Mouse (Mus musculus): ENCODE results near the gene Rtkn2. TPM values are rescaled to one million over a fixed set of nuclear protein-coding genes. Genes with fewer than 3 reads are reported as not detected.

The Rtkn2 gene
- polyA plus RNA-seq, 1 experiment, result 0.14 TPM

- Histone ChIP-seq H3K4me1 (ENCODE audit: control insufficient read depth, insufficient read depth, low read length) (no peaks in the 10 kb centered on the region; the same call in 1 of the 2 replicates), H3K27me3 (ENCODE audit: control insufficient read depth, insufficient read depth, low read length) (no peaks in the 10 kb centered on the region), H3K4me3 (ENCODE audit: control insufficient read depth, low read depth, low read length) (no peak overlapping the region), H3K36me3 (ENCODE audit: control insufficient read depth, insufficient read depth, low read length) (no peaks in the 10 kb centered on the region), H3K27ac (ENCODE audit: control insufficient read depth, insufficient read depth, low read depth, low read length) (no peak overlapping the region)
- TF ChIP-seq POLR2A (IDR thresholded peaks at IDR 0.05; ENCODE audit: control insufficient read depth, low read depth, low read length) (no peak), CTCF (IDR thresholded peaks at IDR 0.05; ENCODE audit: control insufficient read depth, insufficient read depth, insufficient replicate concordance, low read depth, low read length) (no peak)
These were observed 27.1 kb downstream of the Rtkn2 start for GRCm38 (mm10) chr10:68006491-68006890.

DNA sequence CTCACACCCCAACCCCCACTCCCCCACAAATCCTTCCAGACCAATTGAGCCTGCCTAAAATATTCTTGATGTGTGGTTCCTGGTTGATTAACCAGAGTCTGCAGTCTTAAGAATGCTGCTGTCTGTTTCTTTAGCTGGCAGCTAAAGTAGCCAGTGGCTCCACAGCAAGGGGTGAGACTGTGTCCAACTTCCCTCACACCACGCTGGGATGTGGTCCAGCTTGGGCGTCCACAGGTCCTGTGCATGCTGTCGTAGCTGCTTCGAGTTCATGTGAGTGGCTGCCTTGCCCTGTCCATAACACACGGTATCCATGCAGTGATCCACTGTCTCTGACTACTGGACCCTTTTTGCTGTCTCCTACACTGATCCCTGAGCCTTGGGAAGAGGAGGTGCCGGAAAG is 27.7 kb downstream of the Rtkn2 start:
- H3K4me3 ChIP-seq (ENCODE audit: control insufficient read depth, low read depth, low read length), result no peak overlapping the region
- H3K27ac ChIP-seq (ENCODE audit: control insufficient read depth, insufficient read depth, low read depth, low read length), result no peak overlapping the region
- H3K4me1 ChIP-seq (ENCODE audit: control insufficient read depth, insufficient read depth, low read length), result no peaks in the 10 kb centered on the region; the same call in 1 of the 2 replicates
- TF ChIP-seq CTCF (IDR thresholded peaks at IDR 0.05; ENCODE audit: control insufficient read depth, insufficient read depth, insufficient replicate concordance, low read depth, low read length), result no peak
- TF ChIP-seq POLR2A (IDR thresholded peaks at IDR 0.05; ENCODE audit: control insufficient read depth, low read depth, low read length), result no peak
- H3K36me3 ChIP-seq (ENCODE audit: control insufficient read depth, insufficient read depth, low read length), result no peaks in the 10 kb centered on the region
- H3K27me3 ChIP-seq (ENCODE audit: control insufficient read depth, insufficient read depth, low read length), result no peaks in the 10 kb centered on the region

DNA sequence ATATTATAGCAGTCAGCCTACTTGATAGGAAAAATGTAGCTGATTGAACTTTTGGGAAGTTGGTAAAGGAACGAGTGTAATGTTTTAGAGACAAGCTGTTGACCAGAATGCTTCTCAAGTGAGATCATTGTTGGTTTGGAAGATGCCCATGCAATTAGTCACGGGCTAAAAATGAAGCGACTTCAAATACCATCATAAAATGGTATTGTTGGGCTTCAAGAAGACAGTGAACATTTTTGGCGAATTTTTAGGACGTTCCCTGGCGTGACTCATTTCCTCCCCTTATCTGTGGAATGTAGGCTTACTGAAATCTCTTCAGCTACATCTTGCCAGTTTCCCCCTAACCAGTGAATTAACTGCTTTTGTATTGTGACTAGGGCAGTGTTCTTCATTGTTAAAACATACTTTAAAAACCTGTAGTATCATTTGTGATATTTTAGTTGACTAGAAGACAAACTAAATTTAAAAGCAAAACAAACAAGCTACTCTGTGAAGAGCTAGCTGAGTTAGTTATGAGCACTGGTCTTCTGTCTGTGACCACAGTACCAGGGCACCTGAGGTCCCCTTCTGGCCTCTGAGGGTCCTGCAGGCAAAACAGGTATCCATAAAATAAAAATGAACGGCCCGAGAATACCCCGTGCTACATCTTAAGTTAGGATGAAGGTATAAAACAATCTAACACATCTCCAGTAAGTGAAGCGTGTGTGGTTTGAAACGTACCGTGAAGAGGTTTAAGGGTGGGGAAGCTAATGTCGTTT is 29.0 kb downstream of the Rtkn2 start:
- Histone ChIP-seq H3K4me3 (ENCODE audit: control insufficient read depth, low read depth, low read length) (no peak overlapping the region), H3K4me1 (ENCODE audit: control insufficient read depth, insufficient read depth, low read length) (no peaks in the 10 kb centered on the region; the same call in 1 of the 2 replicates), H3K36me3 (ENCODE audit: control insufficient read depth, insufficient read depth, low read length) (no peaks in the 10 kb centered on the region), H3K27ac (ENCODE audit: control insufficient read depth, insufficient read depth, low read depth, low read length) (no peak overlapping the region), H3K27me3 (ENCODE audit: control insufficient read depth, insufficient read depth, low read length) (no peaks in the 10 kb centered on the region)
- TF ChIP-seq POLR2A (IDR thresholded peaks at IDR 0.05; ENCODE audit: control insufficient read depth, low read depth, low read length), result no peak
- TF ChIP-seq CTCF (IDR thresholded peaks at IDR 0.05; ENCODE audit: control insufficient read depth, insufficient read depth, insufficient replicate concordance, low read depth, low read length), result no peak

DNA sequence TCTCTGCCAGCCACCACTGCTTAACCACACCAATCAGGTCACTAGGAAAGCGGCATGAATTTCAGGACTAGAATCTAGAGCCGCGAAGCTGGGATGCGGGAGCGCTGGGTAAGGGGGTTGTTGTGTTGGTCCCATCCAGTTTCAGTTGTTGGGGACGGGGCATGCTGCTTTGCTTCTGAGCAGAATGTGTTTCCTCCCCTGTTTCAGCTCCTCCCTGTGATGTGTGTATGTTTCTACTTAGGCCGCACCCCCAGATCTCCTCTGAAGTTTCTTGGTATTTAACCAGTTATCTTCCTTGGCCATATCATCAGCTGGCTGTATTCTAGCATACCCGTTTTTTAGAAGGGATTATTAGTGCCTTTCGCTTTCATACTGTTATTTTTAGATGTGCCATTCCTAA is 29.9 kb downstream of the Rtkn2 start:
- peak overlapping the region; percentile 11; the same call in 1 of the 2 replicates for H3K4me3 ChIP-seq (ENCODE audit: control insufficient read depth, low read depth, low read length)
- H3K27ac ChIP-seq (ENCODE audit: control insufficient read depth, insufficient read depth, low read depth, low read length), result no peak overlapping the region
- H3K4me1 ChIP-seq (ENCODE audit: control insufficient read depth, insufficient read depth, low read length), result no peaks in the 10 kb centered on the region; the same call in 1 of the 2 replicates
- no peak for TF ChIP-seq POLR2A (IDR thresholded peaks at IDR 0.05; ENCODE audit: control insufficient read depth, low read depth, low read length)
- no peak for TF ChIP-seq CTCF (IDR thresholded peaks at IDR 0.05; ENCODE audit: control insufficient read depth, insufficient read depth, insufficient replicate concordance, low read depth, low read length)
- H3K36me3 ChIP-seq (ENCODE audit: control insufficient read depth, insufficient read depth, low read length), result no peaks in the 10 kb centered on the region
- no peaks in the 10 kb centered on the region for H3K27me3 ChIP-seq (ENCODE audit: control insufficient read depth, insufficient read depth, low read length)

DNA sequence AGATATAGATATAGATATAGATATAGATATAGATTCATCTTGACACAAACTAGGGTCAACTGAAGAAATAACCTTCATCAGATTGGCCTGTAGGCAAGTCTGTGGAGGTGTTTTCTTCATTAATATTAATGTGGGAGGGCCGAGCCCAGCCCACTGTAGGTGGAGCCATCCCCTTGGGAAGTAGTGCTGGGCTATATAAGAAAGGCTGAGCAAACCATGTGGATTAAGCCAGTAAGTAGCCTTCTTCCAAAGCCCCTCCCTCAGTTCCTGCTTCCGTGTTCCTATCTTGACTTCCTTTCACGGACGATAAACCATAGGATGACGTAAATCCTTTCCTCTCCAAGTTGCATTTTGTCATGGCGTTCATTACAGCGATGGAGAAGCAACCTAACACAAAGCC is 30.5 kb downstream of the Rtkn2 start:
- Histone ChIP-seq H3K4me1 (ENCODE audit: control insufficient read depth, insufficient read depth, low read length) (no peaks in the 10 kb centered on the region; the same call in 1 of the 2 replicates), H3K27ac (ENCODE audit: control insufficient read depth, insufficient read depth, low read depth, low read length) (no peak overlapping the region), H3K27me3 (ENCODE audit: control insufficient read depth, insufficient read depth, low read length) (no peaks in the 10 kb centered on the region), H3K4me3 (ENCODE audit: control insufficient read depth, low read depth, low read length) (no peak overlapping the region), H3K36me3 (ENCODE audit: control insufficient read depth, insufficient read depth, low read length) (no peaks in the 10 kb centered on the region)
- no peak for TF ChIP-seq CTCF (IDR thresholded peaks at IDR 0.05; ENCODE audit: control insufficient read depth, insufficient read depth, insufficient replicate concordance, low read depth, low read length)
- no peak for TF ChIP-seq POLR2A (IDR thresholded peaks at IDR 0.05; ENCODE audit: control insufficient read depth, low read depth, low read length)

DNA sequence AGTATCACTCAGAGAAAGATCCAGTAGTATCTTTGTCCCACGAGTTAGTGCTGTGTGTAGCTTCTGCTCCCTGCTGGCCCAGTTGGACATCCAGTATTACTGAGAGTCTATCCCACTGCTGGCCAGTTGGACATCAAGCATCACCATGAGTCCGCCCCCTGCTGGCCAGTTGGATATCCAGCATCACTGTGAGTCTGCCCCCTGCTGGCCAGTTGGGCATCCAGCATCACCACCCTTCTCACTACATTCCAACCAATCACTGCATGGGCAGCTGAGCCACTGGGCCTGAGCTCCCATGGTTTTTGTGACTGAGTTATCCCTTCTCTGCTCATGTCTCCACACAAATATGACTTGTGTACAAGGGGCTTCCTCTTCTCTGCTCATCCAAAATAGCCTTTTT is 33.8 kb downstream of the Rtkn2 start:
- no peaks in the 10 kb centered on the region; the same call in 1 of the 2 replicates for H3K4me1 ChIP-seq (ENCODE audit: control insufficient read depth, insufficient read depth, low read length)
- TF ChIP-seq CTCF (IDR thresholded peaks at IDR 0.05; ENCODE audit: control insufficient read depth, insufficient read depth, insufficient replicate concordance, low read depth, low read length) (peak; percentile 100), POLR2A (IDR thresholded peaks at IDR 0.05; ENCODE audit: control insufficient read depth, low read depth, low read length) (no peak)
- H3K27ac ChIP-seq (ENCODE audit: control insufficient read depth, insufficient read depth, low read depth, low read length), result no peak overlapping the region
- H3K36me3 ChIP-seq (ENCODE audit: control insufficient read depth, insufficient read depth, low read length), result no peaks in the 10 kb centered on the region
- no peaks in the 10 kb centered on the region for H3K27me3 ChIP-seq (ENCODE audit: control insufficient read depth, insufficient read depth, low read length)
- no peak overlapping the region for H3K4me3 ChIP-seq (ENCODE audit: control insufficient read depth, low read depth, low read length)

- no peaks in the 10 kb centered on the region for H3K27me3 ChIP-seq (ENCODE audit: control insufficient read depth, insufficient read depth, low read length)
- H3K36me3 ChIP-seq (ENCODE audit: control insufficient read depth, insufficient read depth, low read length), result no peaks in the 10 kb centered on the region
- H3K4me1 ChIP-seq (ENCODE audit: control insufficient read depth, insufficient read depth, low read length), result no peaks in the 10 kb centered on the region
- no peak overlapping the region for H3K4me3 ChIP-seq (ENCODE audit: control insufficient read depth, low read depth, low read length)
- no peak overlapping the region for H3K27ac ChIP-seq (ENCODE audit: control insufficient read depth, insufficient read depth, low read depth, low read length)
- TF ChIP-seq POLR2A (IDR thresholded peaks at IDR 0.05; ENCODE audit: control insufficient read depth, low read depth, low read length) (no peak), CTCF (IDR thresholded peaks at IDR 0.05; ENCODE audit: control insufficient read depth, insufficient read depth, insufficient replicate concordance, low read depth, low read length) (no peak)
These were observed 41.4 kb downstream of the Rtkn2 start for GRCm38 (mm10) chr10:68020755-68021154.

Data from testis, adult 2 months (tissue).